In the genomic region with DNA sequence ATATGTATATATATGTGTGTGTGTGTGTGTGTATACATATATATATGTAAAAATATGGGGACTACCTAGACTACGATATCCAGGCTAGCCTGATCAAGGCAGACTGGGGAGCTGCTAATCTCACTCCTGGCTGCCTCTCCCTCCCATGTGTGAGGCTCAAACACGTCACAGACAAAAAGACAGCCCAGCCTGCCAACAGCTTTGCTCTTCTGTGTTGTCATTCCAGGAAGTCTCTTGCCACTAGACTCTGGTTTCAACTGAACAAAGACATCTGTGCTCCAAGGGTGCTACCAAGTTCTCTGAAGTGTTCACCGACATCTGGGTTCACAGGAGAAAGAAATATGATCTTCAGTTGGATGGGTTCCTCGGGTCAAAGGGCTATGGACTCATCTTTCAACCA, we compare ENCODE assay signal across 21 mouse cellular contexts. TPM values are rescaled to one million over a fixed set of nuclear protein-coding genes. Genes with fewer than 3 reads are reported as not detected.
A peak's percentile ranks its signal among the peaks of the same experiment; 100 is the strongest.
DNase-seq lines count a peak whose midpoint lies in the region; ATAC-seq and TF ChIP-seq lines count a peak whose summit lies in the region.
"Had no signal": no experiment of that assay in that cellular context is flagged by ENCODE, and none has a peak within 500 bp of the region (broad histone marks: within the 10 kb centered on the region; RNA-seq: fewer than 3 reads in every experiment).

No protein-coding gene starts in this region.

- no peak overlapping the region for H3K4me3 ChIP-seq in kidney, postnatal 0 days (replicated peaks; ENCODE audit: low read depth, low read length)
- H3K4me3 ChIP-seq in kidney, adult 2 months (ENCODE audit: insufficient read depth, low read depth, low read length) = no peak overlapping the region
- H3K4me3 ChIP-seq in hindbrain, embryonic 14.5 days (replicated peaks; ENCODE audit: low read length) = no peak overlapping the region
- H3K4me3 ChIP-seq: embryonic facial prominence, embryonic 13.5 days; gastrocnemius, adult 2 months; neural tube, embryonic 13.5 days had no signal

- H3K27me3 ChIP-seq in kidney, postnatal 0 days (ENCODE audit: insufficient read depth, low read length) = no peaks in the 10 kb centered on the region
- H3K27me3 ChIP-seq in kidney, adult 2 months (replicated peaks; ENCODE audit: control insufficient read depth, insufficient read depth, low read length) = no peaks in the 10 kb centered on the region
- H3K27me3 ChIP-seq in hindbrain, embryonic 14.5 days (ENCODE audit: control insufficient read depth, insufficient read depth, low read length) = no peaks in the 10 kb centered on the region
- H3K27me3 ChIP-seq: embryonic facial prominence, embryonic 13.5 days; neural tube, embryonic 13.5 days had no signal

- 53% methylated on average over 4 of the region's 4 CpGs for WGBS in kidney, postnatal 0 days
- WGBS in kidney, adult 2 months = 49% methylated on average over 4 of the region's 4 CpGs
- WGBS in hindbrain, embryonic 14.5 days = 89% methylated on average over 4 of the region's 4 CpGs

- H3K4me1 ChIP-seq in kidney, postnatal 0 days (replicated peaks; ENCODE audit: insufficient read depth, low read length) = no peaks in the 10 kb centered on the region
- peaks cover 8% of the 10 kb centered on the region; the same call in 1 of the 2 replicates for H3K4me1 ChIP-seq in kidney, adult 2 months (ENCODE audit: control insufficient read depth, insufficient read depth, low read length)
- H3K4me1 ChIP-seq in hindbrain, embryonic 14.5 days (replicated peaks; ENCODE audit: control insufficient read depth, insufficient read depth, low read length) = no peaks in the 10 kb centered on the region
- H3K4me1 ChIP-seq: embryonic facial prominence, embryonic 13.5 days; neural tube, embryonic 13.5 days had no signal

- no peak for ATAC-seq in CD4-positive, CD25-positive, alpha-beta regulatory T cell, adult 4 months
- no peak for ATAC-seq in kidney, postnatal 0 days (replicated peaks; ENCODE audit: low FRiP score, low read depth)
- no peak for ATAC-seq in hindbrain, embryonic 14.5 days (ENCODE audit: low FRiP score)
- ATAC-seq: forebrain, embryonic 16.5 days had no signal

- peak; percentile 42 for DNase-seq in CD4-positive, CD25-positive, alpha-beta regulatory T cell, adult 2 months (ENCODE audit: low read depth, low spot score)
- DNase-seq in kidney, postnatal 0 days (ENCODE audit: low spot score) = peak; percentile 22
- no peak for DNase-seq in kidney, adult 2 months
- DNase-seq in naive thymus-derived CD4-positive, alpha-beta T cell, adult 2 months (ENCODE audit: low read depth) = peak; percentile 49
- peak; percentile 63 for DNase-seq in thymus, postnatal 25 days
- no peak for DNase-seq in hindbrain, embryonic 14.5 days (ENCODE audit: low spot score)
- no peak for DNase-seq in right cerebral cortex, postnatal 4 days
- DNase-seq: adrenal gland, adult 2 months; cerebellum, adult 9-10 months; gastrocnemius, adult 2 months; heart, postnatal 36 days; kidney, adult 11 months; kidney, postnatal 10 days; liver; lung, postnatal 14 days; right cerebral cortex, adult 18-20 months had no signal

- H3K9me3 ChIP-seq in kidney, postnatal 0 days (replicated peaks; ENCODE audit: low read length) = no peaks in the 10 kb centered on the region
- H3K9me3 ChIP-seq in hindbrain, embryonic 14.5 days (ENCODE audit: control insufficient read depth, low read length) = no peaks in the 10 kb centered on the region
- H3K9me3 ChIP-seq: embryonic facial prominence, embryonic 13.5 days; neural tube, embryonic 13.5 days had no signal

- no peak overlapping the region for H3K27ac ChIP-seq in kidney, postnatal 0 days
- no peak overlapping the region for H3K27ac ChIP-seq in kidney, adult 2 months (ENCODE audit: insufficient read depth, low read depth, low read length)
- H3K27ac ChIP-seq in hindbrain, embryonic 14.5 days = no peak overlapping the region
- H3K27ac ChIP-seq: embryonic facial prominence, embryonic 13.5 days; gastrocnemius, adult 2 months; neural tube, embryonic 13.5 days had no signal

- no peak for TF ChIP-seq POLR2A in kidney, adult 2 months (IDR thresholded peaks at IDR 0.05; ENCODE audit: low read depth, low read length)

- no peak overlapping the region for H3K4me2 ChIP-seq in kidney, postnatal 0 days (ENCODE audit: low read length)
- no peak overlapping the region for H3K4me2 ChIP-seq in hindbrain, embryonic 14.5 days (replicated peaks)
- H3K4me2 ChIP-seq: embryonic facial prominence, embryonic 13.5 days; heart, embryonic 11.5 days; neural tube, embryonic 13.5 days had no signal

- H3K9ac ChIP-seq in kidney, postnatal 0 days (ENCODE audit: low read depth, low read length) = no peak overlapping the region
- no peak overlapping the region for H3K9ac ChIP-seq in hindbrain, embryonic 14.5 days
- H3K9ac ChIP-seq: embryonic facial prominence, embryonic 13.5 days; neural tube, embryonic 13.5 days had no signal

- peaks cover 43% of the 10 kb centered on the region for H3K36me3 ChIP-seq in kidney, postnatal 0 days (ENCODE audit: insufficient read depth, low read length)
- H3K36me3 ChIP-seq in kidney, adult 2 months (ENCODE audit: control insufficient read depth, insufficient read depth, low read length) = peaks cover 9% of the 10 kb centered on the region
- H3K36me3 ChIP-seq in hindbrain, embryonic 14.5 days (replicated peaks; ENCODE audit: control insufficient read depth, insufficient read depth) = peaks cover 96% of the 10 kb centered on the region

- no peak for TF ChIP-seq CTCF in kidney, postnatal 0 days (IDR thresholded peaks at IDR 0.05; ENCODE audit: low read depth)
- TF ChIP-seq CTCF in kidney, adult 2 months (conservative IDR thresholded peaks at IDR 0.05; ENCODE audit: insufficient read depth, insufficient read length, low read depth, low read length) = no peak

RNA-seq across cellular contexts. Expression of gene Lman2l, which starts 10.0 kb away (rescaled TPM):
- polyA plus RNA-seq in CD4-positive, CD25-positive, alpha-beta regulatory T cell, adult 4 months (2017; shearing (Covaris generic)) = 10 to 100 TPM; 11.0 to 11.8 TPM
- 35.9 and 38.3 TPM in 2 replicates for polyA plus RNA-seq in kidney, postnatal 0 days (2015; fragmentation: Nextera tagmentation; extraction: Ambion mirVana)
- 26.0 and 28.7 TPM in 2 replicates for polyA plus RNA-seq in kidney, adult 2 months (2012; rRNA removed)
- polyA plus RNA-seq in hindbrain, embryonic 14.5 days (2014; fragmentation: Nextera tagmentation; extraction: Ambion mirVana) = 41.8 and 41.9 TPM in 2 replicates

RNA-seq across cellular contexts. Expression of gene Cnnm4, which starts 36.3 kb away (rescaled TPM):
- polyA plus RNA-seq in CD4-positive, CD25-positive, alpha-beta regulatory T cell, adult 4 months (2017; shearing (Covaris generic)) = 10 to 100 TPM; 12.3 to 19.6 TPM
- polyA plus RNA-seq in kidney, postnatal 0 days (2015; fragmentation: Nextera tagmentation; extraction: Ambion mirVana) = 9.4 and 10.9 TPM in 2 replicates
- polyA plus RNA-seq in kidney, adult 2 months (2012; rRNA removed) = 14.3 and 15.9 TPM in 2 replicates
- 9.2 and 10.6 TPM in 2 replicates for polyA plus RNA-seq in hindbrain, embryonic 14.5 days (2014; fragmentation: Nextera tagmentation; extraction: Ambion mirVana)

Comparison
In these comparisons a context has a peak if more than half of its experiments do, and no peak if none do; other contexts are left out.
1. DNase-seq: peak in CD4-positive, CD25-positive, alpha-beta regulatory T cell, adult 2 months (single experiment), kidney, postnatal 0 days (single experiment), naive thymus-derived CD4-positive, alpha-beta T cell, adult 2 months (single experiment) and thymus, postnatal 25 days (single experiment); none in kidney, adult 2 months (single experiment), hindbrain, embryonic 14.5 days (single experiment) and right cerebral cortex, postnatal 4 days (single experiment).